Mouse (Mus musculus) liver, embryonic 16.5 days (tissue): ENCODE results near the gene Lingo1. TPM values are rescaled to one million over a fixed set of nuclear protein-coding genes. Genes with fewer than 3 reads are reported as not detected.

Experiments
- ATAC-seq: fragments of 200-750 bp; cut with Nextera tagmentation; 2 replicates; pipeline ENCODE4 v1.8.0; 2017; ENCODE audit warnings: low read depth, mild to moderate bottlenecking, moderate number of reproducible peaks, moderate library complexity
- H3K27ac ChIP-seq: fragments of 300-500 bp; sonication (generic); 2 replicates; pipeline ENCODE4 v1.5.1; 2014; ENCODE audit warnings: mild to moderate bottlenecking, low read length
- H3K27me3 ChIP-seq: fragments of 300-500 bp; sonication (generic); 2 replicates; pipeline ENCODE4 v1.6.1; 2014; ENCODE audit warnings: low read depth, low read length, mixed read lengths; ENCODE audit not compliant: control insufficient read depth, insufficient read depth
- H3K36me3 ChIP-seq: fragments of 300-500 bp; sonication (generic); 2 replicates; pipeline ENCODE4 v1.6.1; 2014; ENCODE audit warnings: mild to moderate bottlenecking; ENCODE audit not compliant: control insufficient read depth, insufficient read depth
- H3K4me1 ChIP-seq: fragments of 300-500 bp; sonication (generic); 2 replicates; pipeline ENCODE4 v1.6.1; 2014; ENCODE audit warnings: low read depth, low read length, mixed read lengths; ENCODE audit not compliant: control insufficient read depth
- H3K4me2 ChIP-seq: fragments of 300-500 bp; sonication (generic); 2 replicates; pipeline ENCODE4 v1.6.1; 2014; ENCODE audit warnings: low read depth, low read length, mixed read lengths
- H3K4me3 ChIP-seq: fragments of 300-500 bp; sonication (generic); 2 replicates; pipeline ENCODE4 v1.5.1; 2014; ENCODE audit warnings: low read depth, mild to moderate bottlenecking, low read length
- H3K9ac ChIP-seq: fragments of 300-500 bp; sonication (generic); 2 replicates; pipeline ENCODE4 v1.6.1; 2014; ENCODE audit warnings: low read depth, low read length
- H3K9me3 ChIP-seq: fragments of 300-500 bp; sonication (generic); replicated peaks from 2 replicates; pipeline ENCODE4 v1.6.1; 2016; ENCODE audit warnings: low read length; ENCODE audit not compliant: control insufficient read depth
- WGBS: fragments of 180-500 bp; shearing (Covaris S2); extraction: QIAGEN DNeasy Blood & Tissue Kit; methylation state at CpG from one replicate; pipeline ENCODE4 v1.1.7; 2014; ENCODE audit not compliant: insufficient replicate concordance; 5-methylcytosine and 5-hydroxymethylcytosine counted together
- polyA plus RNA-seq: library from polyadenylated mRNA; unstranded; fragments of >200 nt; fragmentation: Nextera tagmentation; extraction: Ambion mirVana; gene quantifications from 2 replicates; pipeline ENCODE4 v1.2.1, GENCODE M21; 2015

Lingo1 gene
- polyA plus RNA-seq, 1 experiment from 2014 or later, result 0.20 TPM

GRCm38 (mm10) chr9:56718984-56719383 is 77.3 kb downstream of the Lingo1 start:
- H3K9ac ChIP-seq, result no peak overlapping the region
- no peak overlapping the region for H3K4me3 ChIP-seq
- no peaks in the 10 kb centered on the region for H3K4me1 ChIP-seq
- ATAC-seq, result no peak
- H3K27me3 ChIP-seq, result no peaks in the 10 kb centered on the region
- H3K36me3 ChIP-seq, result no peaks in the 10 kb centered on the region
- WGBS, result 42% methylated on average over 3 of the region's 3 CpGs
- no peak overlapping the region for H3K4me2 ChIP-seq
- H3K9me3 ChIP-seq, result no peaks in the 10 kb centered on the region
- no peak overlapping the region for H3K27ac ChIP-seq

GRCm38 (mm10) chr9:56716565-56716964 is 79.7 kb downstream of the Lingo1 start:
- 76% methylated on average over 3 of the region's 3 CpGs for WGBS

GRCm38 (mm10) chr9:56716066-56716465 is 80.2 kb downstream of the Lingo1 start:
- H3K27me3 ChIP-seq, result no peaks in the 10 kb centered on the region
- no peak overlapping the region for H3K27ac ChIP-seq
- no peak overlapping the region for H3K4me2 ChIP-seq
- ATAC-seq, result no peak
- no peaks in the 10 kb centered on the region for H3K9me3 ChIP-seq
- 56% methylated on average over 3 of the region's 3 CpGs for WGBS
- H3K36me3 ChIP-seq, result no peaks in the 10 kb centered on the region
- no peak overlapping the region for H3K9ac ChIP-seq
- no peak overlapping the region for H3K4me3 ChIP-seq
- no peaks in the 10 kb centered on the region for H3K4me1 ChIP-seq

More at GRCm38 (mm10) chr9:56716565-56716964, 79.7 kb downstream of the Lingo1 start:
- H3K36me3 ChIP-seq, result no peaks in the 10 kb centered on the region
- H3K9ac ChIP-seq, result no peak overlapping the region
- no peak overlapping the region for H3K4me2 ChIP-seq
- no peak overlapping the region for H3K4me3 ChIP-seq
- no peak overlapping the region for H3K27ac ChIP-seq
- ATAC-seq, result no peak
- no peaks in the 10 kb centered on the region for H3K27me3 ChIP-seq
- no peaks in the 10 kb centered on the region for H3K4me1 ChIP-seq
- H3K9me3 ChIP-seq, result no peaks in the 10 kb centered on the region

- Histone ChIP-seq H3K4me1 (no peaks in the 10 kb centered on the region), H3K36me3 (no peaks in the 10 kb centered on the region), H3K27me3 (no peaks in the 10 kb centered on the region), H3K4me3 (no peak overlapping the region), H3K9ac (no peak overlapping the region), H3K9me3 (no peaks in the 10 kb centered on the region), H3K27ac (no peak overlapping the region), H3K4me2 (no peak overlapping the region)
- no peak for ATAC-seq
- 43% methylated on average over 1 of the region's 1 CpGs for WGBS
Observed at GRCm38 (mm10) chr9:56714391-56714790, 81.9 kb downstream of the Lingo1 start.

GRCm38 (mm10) chr9:56712667-56713369 is 83.5 kb downstream of the Lingo1 start:
- no peaks in the 10 kb centered on the region for H3K36me3 ChIP-seq
- H3K4me3 ChIP-seq, result no peak overlapping the region
- no peak overlapping the region for H3K4me2 ChIP-seq
- no peak overlapping the region for H3K27ac ChIP-seq
- H3K27me3 ChIP-seq, result no peaks in the 10 kb centered on the region
- H3K9ac ChIP-seq, result no peak overlapping the region
- WGBS, result 47% methylated on average over 14 of the region's 14 CpGs
- H3K4me1 ChIP-seq, result no peaks in the 10 kb centered on the region
- no peaks in the 10 kb centered on the region for H3K9me3 ChIP-seq
- ATAC-seq, result no peak

GRCm38 (mm10) chr9:56710958-56711357 is 85.3 kb downstream of the Lingo1 start:
- 70% methylated on average over 6 of the region's 6 CpGs for WGBS
- no peak overlapping the region for H3K4me3 ChIP-seq
- H3K4me2 ChIP-seq, result no peak overlapping the region
- H3K4me1 ChIP-seq, result no peaks in the 10 kb centered on the region
- no peak for ATAC-seq
- H3K27ac ChIP-seq, result no peak overlapping the region
- H3K9me3 ChIP-seq, result no peaks in the 10 kb centered on the region
- H3K9ac ChIP-seq, result no peak overlapping the region
- no peaks in the 10 kb centered on the region for H3K36me3 ChIP-seq
- H3K27me3 ChIP-seq, result no peaks in the 10 kb centered on the region

- 52% methylated on average over 15 of the region's 15 CpGs for WGBS
- H3K4me2 ChIP-seq, result no peak overlapping the region
- H3K9me3 ChIP-seq, result no peaks in the 10 kb centered on the region
- H3K9ac ChIP-seq, result no peak overlapping the region
- H3K27ac ChIP-seq, result no peak overlapping the region
- H3K36me3 ChIP-seq, result no peaks in the 10 kb centered on the region
- no peaks in the 10 kb centered on the region for H3K4me1 ChIP-seq
- no peak for ATAC-seq
- no peak overlapping the region for H3K4me3 ChIP-seq
- no peaks in the 10 kb centered on the region for H3K27me3 ChIP-seq
Observed at GRCm38 (mm10) chr9:56706482-56707085, 89.7 kb downstream of the Lingo1 start.

- no peaks in the 10 kb centered on the region for H3K36me3 ChIP-seq
- no peak overlapping the region for H3K9ac ChIP-seq
- H3K4me1 ChIP-seq, result no peaks in the 10 kb centered on the region
- H3K27ac ChIP-seq, result no peak overlapping the region
- 58% methylated on average over 3 of the region's 3 CpGs for WGBS
- H3K9me3 ChIP-seq, result no peaks in the 10 kb centered on the region
- no peaks in the 10 kb centered on the region for H3K27me3 ChIP-seq
- H3K4me2 ChIP-seq, result no peak overlapping the region
- no peak overlapping the region for H3K4me3 ChIP-seq
- ATAC-seq, result no peak
Observed at GRCm38 (mm10) chr9:56701394-56701793, 94.9 kb downstream of the Lingo1 start.

GRCm38 (mm10) chr9:56700866-56701265 is 95.4 kb downstream of the Lingo1 start:
- H3K4me3 ChIP-seq, result no peak overlapping the region
- WGBS, result 60% methylated on average over 8 of the region's 8 CpGs
- no peaks in the 10 kb centered on the region for H3K9me3 ChIP-seq
- no peak overlapping the region for H3K27ac ChIP-seq
- no peaks in the 10 kb centered on the region for H3K4me1 ChIP-seq
- H3K27me3 ChIP-seq, result no peaks in the 10 kb centered on the region
- no peaks in the 10 kb centered on the region for H3K36me3 ChIP-seq
- H3K9ac ChIP-seq, result no peak overlapping the region
- no peak for ATAC-seq
- H3K4me2 ChIP-seq, result no peak overlapping the region
